Mouse (Mus musculus) stomach, embryonic 16.5 days (tissue): Measurements from ENCODE around the gene Gm45062. TPM values are rescaled to one million over a fixed set of nuclear protein-coding genes. Genes with fewer than 3 reads are reported as not detected.
A peak's percentile ranks its signal among the peaks of the same experiment; 100 is the strongest.

Source experiments
- ATAC-seq: fragments of 200-750 bp; cut with Nextera tagmentation; 2 replicates; pipeline ENCODE4 v1.8.0; 2017; ENCODE audit warnings: moderate number of reproducible peaks, moderate TSS enrichment; ENCODE audit not compliant: insufficient read depth, low FRiP score
- H3K27ac ChIP-seq: fragments of 300-500 bp; sonication (generic); 2 replicates; pipeline ENCODE4 v1.5.1; 2014; ENCODE audit warnings: low read length
- H3K27me3 ChIP-seq: fragments of 300-500 bp; sonication (generic); 2 replicates; pipeline ENCODE4 v1.6.1; 2014; ENCODE audit warnings: low read length, control low read depth, mixed read lengths; ENCODE audit not compliant: control insufficient read depth, insufficient read depth
- H3K36me3 ChIP-seq: fragments of 300-500 bp; sonication (generic); 2 replicates; pipeline ENCODE4 v1.6.1; 2014; ENCODE audit warnings: low read length; ENCODE audit not compliant: control insufficient read depth, insufficient read depth
- H3K4me1 ChIP-seq: fragments of 300-500 bp; sonication (generic); 2 replicates; pipeline ENCODE4 v1.6.1; 2014; ENCODE audit warnings: low read length, control low read depth, mixed read lengths; ENCODE audit not compliant: control insufficient read depth, insufficient read depth
- H3K4me2 ChIP-seq: fragments of 300-500 bp; sonication (generic); 2 replicates; pipeline ENCODE4 v1.6.1; 2014; ENCODE audit warnings: low read depth, low read length, mixed read lengths
- H3K4me3 ChIP-seq: fragments of 300-500 bp; sonication (generic); replicated peaks from 2 replicates; pipeline ENCODE4 v1.5.1; 2014; ENCODE audit warnings: mild to moderate bottlenecking, low read length
- H3K9ac ChIP-seq: fragments of 300-500 bp; sonication (generic); 2 replicates; pipeline ENCODE4 v1.6.1; 2014; ENCODE audit warnings: low read length
- H3K9me3 ChIP-seq: fragments of 300-500 bp; sonication (generic); replicated peaks from 2 replicates; pipeline ENCODE4 v1.6.1; 2016; ENCODE audit warnings: low read length, control low read depth; ENCODE audit not compliant: control insufficient read depth
- WGBS: fragments of 180-500 bp; shearing (Covaris S2); extraction: QIAGEN DNeasy Blood & Tissue Kit; methylation state at CpG from one replicate; pipeline ENCODE4 v1.1.7; 2014; 5-methylcytosine and 5-hydroxymethylcytosine counted together
- polyA plus RNA-seq: library from polyadenylated mRNA; unstranded; fragments of >200 nt; fragmentation: Nextera tagmentation; extraction: Ambion mirVana; gene quantifications from 2 replicates; pipeline ENCODE4 v1.2.1, GENCODE M21; 2015

Gm45062 gene
- polyA plus RNA-seq, 1 experiment from 2014 or later: 12.2 TPM

GRCm38 (mm10) chr6:8354846-8355245, 95.6 kb downstream of the Gm45062 start:
- Histone ChIP-seq H3K27me3 (no peaks in the 10 kb centered on the region), H3K9ac (no peak overlapping the region), H3K36me3 (no peaks in the 10 kb centered on the region), H3K4me3 (no peak overlapping the region), H3K4me1 (peaks cover 3% of the 10 kb centered on the region; the same call in 1 of the 2 replicates), H3K9me3 (no peaks in the 10 kb centered on the region), H3K27ac (no peak overlapping the region), H3K4me2 (no peak overlapping the region)
- 83% methylated on average over 4 of the region's 4 CpGs for WGBS
- no peak for ATAC-seq

GRCm38 (mm10) chr6:8358232-8358631, 99.0 kb downstream of the Gm45062 start:
- H3K9me3 ChIP-seq: no peaks in the 10 kb centered on the region
- no peaks in the 10 kb centered on the region for H3K27me3 ChIP-seq
- no peak for ATAC-seq
- no peaks in the 10 kb centered on the region for H3K36me3 ChIP-seq
- no peaks in the 10 kb centered on the region for H3K4me1 ChIP-seq
- H3K4me3 ChIP-seq: no peak overlapping the region
- no peak overlapping the region for H3K4me2 ChIP-seq
- WGBS: 49% methylated on average over 2 of the region's 2 CpGs
- no peak overlapping the region for H3K9ac ChIP-seq
- no peak overlapping the region for H3K27ac ChIP-seq

- ATAC-seq: no peak
- Histone ChIP-seq H3K4me2 (no peak overlapping the region), H3K9ac (no peak overlapping the region), H3K4me3 (no peak overlapping the region), H3K4me1 (no peaks in the 10 kb centered on the region), H3K36me3 (no peaks in the 10 kb centered on the region), H3K27me3 (no peaks in the 10 kb centered on the region), H3K27ac (no peak overlapping the region), H3K9me3 (no peaks in the 10 kb centered on the region)
- WGBS: 60% methylated on average over 2 of the region's 2 CpGs
Observed at GRCm38 (mm10) chr6:8358782-8359181, 99.5 kb downstream of the Gm45062 start.

- 85% methylated on average over 7 of the region's 7 CpGs for WGBS
- no peak overlapping the region for H3K27ac ChIP-seq
Observed at GRCm38 (mm10) chr6:8360805-8361204, 101.6 kb downstream of the Gm45062 start.

GRCm38 (mm10) chr6:8364033-8364756, 104.9 kb downstream of the Gm45062 start:
- H3K27ac ChIP-seq: no peak overlapping the region
- ATAC-seq: no peak
- WGBS: 71% methylated on average over 12 of the region's 12 CpGs
- H3K27me3 ChIP-seq: no peaks in the 10 kb centered on the region
- H3K9ac ChIP-seq: no peak overlapping the region
- no peaks in the 10 kb centered on the region for H3K4me1 ChIP-seq
- H3K4me3 ChIP-seq: no peak overlapping the region
- no peaks in the 10 kb centered on the region for H3K9me3 ChIP-seq
- H3K36me3 ChIP-seq: no peaks in the 10 kb centered on the region
- no peak overlapping the region for H3K4me2 ChIP-seq

More at GRCm38 (mm10) chr6:8360805-8361204, 101.6 kb downstream of the Gm45062 start:
- ATAC-seq: no peak
- Histone ChIP-seq H3K27me3 (no peaks in the 10 kb centered on the region), H3K4me3 (no peak overlapping the region), H3K4me2 (no peak overlapping the region), H3K9ac (no peak overlapping the region), H3K36me3 (no peaks in the 10 kb centered on the region), H3K9me3 (no peaks in the 10 kb centered on the region), H3K4me1 (no peaks in the 10 kb centered on the region)

- no peak overlapping the region for H3K4me2 ChIP-seq
- WGBS: 82% methylated on average over 11 of the region's 11 CpGs
Observed at GRCm38 (mm10) chr6:8364757-8365150, 105.5 kb downstream of the Gm45062 start.

GRCm38 (mm10) chr6:8367675-8368074, 108.4 kb downstream of the Gm45062 start:
- 94% methylated on average over 4 of the region's 4 CpGs for WGBS
- no peak for ATAC-seq
- no peak overlapping the region for H3K4me2 ChIP-seq
- no peak overlapping the region for H3K4me3 ChIP-seq
- H3K27ac ChIP-seq: no peak overlapping the region
- H3K9ac ChIP-seq: no peak overlapping the region
- H3K4me1 ChIP-seq: no peaks in the 10 kb centered on the region
- no peaks in the 10 kb centered on the region for H3K9me3 ChIP-seq
- no peaks in the 10 kb centered on the region for H3K27me3 ChIP-seq
- no peaks in the 10 kb centered on the region for H3K36me3 ChIP-seq

More at GRCm38 (mm10) chr6:8364757-8365150, 105.5 kb downstream of the Gm45062 start:
- Histone ChIP-seq H3K4me1 (no peaks in the 10 kb centered on the region), H3K9me3 (no peaks in the 10 kb centered on the region), H3K4me3 (no peak overlapping the region), H3K27ac (no peak overlapping the region), H3K9ac (no peak overlapping the region), H3K36me3 (no peaks in the 10 kb centered on the region), H3K27me3 (no peaks in the 10 kb centered on the region)
- ATAC-seq: no peak

- H3K9me3 ChIP-seq: no peaks in the 10 kb centered on the region
- no peaks in the 10 kb centered on the region for H3K27me3 ChIP-seq
- H3K27ac ChIP-seq: no peak overlapping the region
- no peak for ATAC-seq
- WGBS: 63% methylated on average over 2 of the region's 2 CpGs
- no peaks in the 10 kb centered on the region for H3K4me1 ChIP-seq
- no peak overlapping the region for H3K9ac ChIP-seq
- no peak overlapping the region for H3K4me2 ChIP-seq
- H3K4me3 ChIP-seq: no peak overlapping the region
- H3K36me3 ChIP-seq: no peaks in the 10 kb centered on the region
Observed at GRCm38 (mm10) chr6:8368198-8368864, 109.1 kb downstream of the Gm45062 start.

- Histone ChIP-seq H3K4me3 (no peak overlapping the region), H3K9ac (no peak overlapping the region), H3K4me2 (no peak overlapping the region), H3K27ac (no peak overlapping the region), H3K4me1 (no peaks in the 10 kb centered on the region), H3K9me3 (no peaks in the 10 kb centered on the region), H3K36me3 (no peaks in the 10 kb centered on the region), H3K27me3 (no peaks in the 10 kb centered on the region)
- ATAC-seq: peak; percentile 75; the same call in 1 of the 2 replicates
- 66% methylated on average over 3 of the region's 3 CpGs for WGBS
Observed at GRCm38 (mm10) chr6:8370624-8371023, 111.4 kb downstream of the Gm45062 start.
